In genomic region chr14:55077481-55078365, GRCm38 (mm10) we compare ENCODE assay signal across 11 mouse cellular contexts. TPM values are rescaled to one million over a fixed set of nuclear protein-coding genes. Genes with fewer than 3 reads are reported as not detected.
DNase-seq lines count a peak whose midpoint lies in the region; ATAC-seq lines count a peak whose summit lies in the region.
"Had no signal": no experiment of that assay in that cellular context is flagged by ENCODE, and none has a peak within 500 bp of the region (broad histone marks: within the 10 kb centered on the region; RNA-seq: fewer than 3 reads in every experiment).

No protein-coding gene starts in this region.

- H3K4me2 ChIP-seq in neural tube, embryonic 11.5 days (ENCODE audit: low read depth), result peak overlapping the region; percentile 47
- peak overlapping the region; percentile 57 for H3K4me2 ChIP-seq in limb, embryonic 12.5 days

- WGBS in neural tube, embryonic 11.5 days, result 9% methylated on average over 15 of the region's 15 CpGs
- 16% methylated on average over 15 of the region's 15 CpGs for WGBS in limb, embryonic 12.5 days

- no peaks in the 10 kb centered on the region for H3K9me3 ChIP-seq in neural tube, embryonic 11.5 days (ENCODE audit: control insufficient read depth, low read length)
- H3K9me3 ChIP-seq in limb, embryonic 12.5 days, result no peaks in the 10 kb centered on the region

- peak overlapping the region; percentile 60 for H3K27ac ChIP-seq in neural tube, embryonic 11.5 days (ENCODE audit: low read depth, low read length)
- H3K27ac ChIP-seq in limb, embryonic 12.5 days, result no peak overlapping the region

- no peaks in the 10 kb centered on the region for H3K27me3 ChIP-seq in neural tube, embryonic 11.5 days (ENCODE audit: control insufficient read depth, insufficient read depth, low read length)
- H3K27me3 ChIP-seq in limb, embryonic 12.5 days, result peaks cover 29% of the 10 kb centered on the region

- ATAC-seq in frontal cortex, adult (ENCODE audit: low TSS enrichment), result 0 out of 2 replicates have a peak, but pooled peaks have one; percentile 18
- ATAC-seq in neural tube, embryonic 11.5 days (ENCODE audit: insufficient read depth, low FRiP score, low TSS enrichment), result no peak
- ATAC-seq in limb, embryonic 12.5 days (ENCODE audit: insufficient number of reproducible peaks, insufficient read depth, low FRiP score, low TSS enrichment, low read depth), result no peak

- H3K4me3 ChIP-seq in neural tube, embryonic 11.5 days (ENCODE audit: low read depth, low read length), result 0 out of 2 replicates have a peak overlapping the region, but pooled peaks have one; percentile 1
- peak overlapping the region; percentile 27; the same call in 1 of the 2 replicates for H3K4me3 ChIP-seq in limb, embryonic 12.5 days (replicated peaks)

- H3K9ac ChIP-seq in neural tube, embryonic 11.5 days (ENCODE audit: low read length), result no peak overlapping the region
- H3K9ac ChIP-seq in limb, embryonic 12.5 days (replicated peaks), result 0 out of 2 replicates have a peak overlapping the region, but pooled peaks have one; percentile 13

- H3K4me1 ChIP-seq in neural tube, embryonic 11.5 days (ENCODE audit: control insufficient read depth, insufficient read depth, low read length), result peaks cover 14% of the 10 kb centered on the region
- peaks cover 24% of the 10 kb centered on the region for H3K4me1 ChIP-seq in limb, embryonic 12.5 days (replicated peaks)

- DNase-seq in frontal cortex, adult 2 months (ENCODE audit: extremely low spot score in 1 of 2, low spot score in 1 of 2), result no peak
- DNase-seq in neural tube, embryonic 11.5 days (ENCODE audit: low spot score), result no peak
- DNase-seq in neural tube, embryonic 10.5 days (ENCODE audit: extremely low spot score, low spot score), result no peak
- DNase-seq in spleen, postnatal 10 days (ENCODE audit: low spot score in 2 of 2), result no peak
- DNase-seq in thymus, postnatal 25 days, result no peak
- no peak for DNase-seq in kidney, adult 8-10 months
- DNase-seq: layer of hippocampus, postnatal 36 days; right cerebral cortex, postnatal 4 days; thymus, postnatal 14 days had no signal

- H3K36me3 ChIP-seq in neural tube, embryonic 11.5 days (ENCODE audit: control insufficient read depth, insufficient read depth, low read length), result 0 out of 2 replicates have a peak, but pooled peaks cover 4% of the 10 kb centered on the region
- H3K36me3 ChIP-seq in limb, embryonic 12.5 days, result peaks cover 20% of the 10 kb centered on the region

RNA-seq across cellular contexts. Expression of gene Zfhx2, which starts 14.4 kb away (rescaled TPM):
- polyA plus RNA-seq in frontal cortex, adult 2 months (2012; rRNA removed), result 13.4 and 15.0 TPM in 2 replicates
- 16.6 and 17.6 TPM in 2 replicates for polyA plus RNA-seq in neural tube, embryonic 11.5 days (2014; fragmentation: Nextera tagmentation; extraction: Ambion mirVana)
- polyA plus RNA-seq in limb, embryonic 12.5 days (2016; fragmentation: Nextera tagmentation; extraction: Ambion mirVana), result 6.9 and 7.0 TPM in 2 replicates

RNA-seq across cellular contexts. Expression of gene Thtpa, which starts 16.9 kb away (rescaled TPM):
- polyA plus RNA-seq in frontal cortex, adult 2 months (2012; rRNA removed), result 14.4 and 15.5 TPM in 2 replicates
- 22.4 and 23.7 TPM in 2 replicates for polyA plus RNA-seq in neural tube, embryonic 11.5 days (2014; fragmentation: Nextera tagmentation; extraction: Ambion mirVana)
- 24.0 and 24.2 TPM in 2 replicates for polyA plus RNA-seq in limb, embryonic 12.5 days (2016; fragmentation: Nextera tagmentation; extraction: Ambion mirVana)

RNA-seq across cellular contexts. Expression of gene Ap1g2, which starts 28.7 kb away (rescaled TPM):
- polyA plus RNA-seq in frontal cortex, adult 2 months (2012; rRNA removed), result 15.5 and 18.3 TPM in 2 replicates
- polyA plus RNA-seq in neural tube, embryonic 11.5 days (2014; fragmentation: Nextera tagmentation; extraction: Ambion mirVana), result 6.8 and 7.3 TPM in 2 replicates
- polyA plus RNA-seq in limb, embryonic 12.5 days (2016; fragmentation: Nextera tagmentation; extraction: Ambion mirVana), result 10.7 and 13.7 TPM in 2 replicates

RNA-seq across cellular contexts. Expression of gene Jph4, which starts 39.0 kb away (rescaled TPM):
- 228 and 231 TPM in 2 replicates for polyA plus RNA-seq in frontal cortex, adult 2 months (2012; rRNA removed)
- 3.8 and 4.4 TPM in 2 replicates for polyA plus RNA-seq in neural tube, embryonic 11.5 days (2014; fragmentation: Nextera tagmentation; extraction: Ambion mirVana)
- 0.69 and 0.78 TPM in 2 replicates for polyA plus RNA-seq in limb, embryonic 12.5 days (2016; fragmentation: Nextera tagmentation; extraction: Ambion mirVana)
